Mouse (Mus musculus) kidney, adult 9 months (tissue): ENCODE results near the gene Zfp653.
"Not testable (repeated sequence)": the region's sequence is repeated elsewhere in the genome, so short reads cannot be mapped to it uniquely, and the experiment has no call there.

Experiments
- DNase-seq: peaks from one replicate; pipeline ENCODE4 v3.0.0; 2022

The Zfp653 gene

DNA sequence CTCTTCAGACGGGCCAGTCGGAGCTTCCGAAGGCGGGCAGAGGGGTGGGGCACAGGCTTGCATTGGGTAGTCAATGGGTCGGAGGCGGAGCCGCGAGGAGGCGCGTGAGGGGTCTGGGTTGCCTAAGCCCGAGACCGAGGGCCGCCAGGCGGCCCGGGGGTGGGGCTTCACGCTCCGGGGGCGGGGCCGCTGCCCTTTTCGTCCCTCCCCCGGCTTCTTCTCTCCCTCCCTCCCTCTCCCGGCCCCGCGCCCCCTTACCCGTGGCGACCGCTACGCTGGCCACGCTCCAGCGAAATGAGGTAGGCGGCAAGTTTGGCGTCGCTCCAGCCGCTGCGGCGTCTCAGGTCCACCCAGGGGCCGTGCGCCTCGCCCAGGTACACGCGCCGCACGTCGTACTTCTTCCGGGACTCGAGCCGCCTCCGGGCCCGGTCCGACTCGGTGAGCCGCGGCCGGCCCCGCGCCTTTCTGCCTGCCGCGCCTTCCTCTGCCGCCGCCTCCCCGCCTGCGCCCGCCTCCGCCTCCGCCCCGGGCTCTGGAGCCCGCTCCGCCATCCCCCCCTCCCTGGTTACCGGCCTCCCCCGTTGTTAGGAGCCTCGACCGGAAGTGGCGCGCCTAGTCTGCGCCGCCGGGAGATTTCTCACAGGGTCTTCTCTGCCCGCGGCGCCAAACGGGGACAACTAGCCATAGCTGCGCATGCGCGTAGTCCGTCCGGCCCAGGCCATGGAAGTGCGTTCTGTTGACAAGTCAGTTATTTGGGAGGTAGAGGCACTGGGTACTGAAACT, at the start of gene Zfp653, which contains the start of gene Gm49318:
TSS of gene Zfp653 (minus strand) at position 586 of the 783 bp plus-strand sequence.
TSS of gene Gm49318 (minus strand) at position 469 of the 783 bp plus-strand sequence.
- peak; percentile 98 for DNase-seq

DNA sequence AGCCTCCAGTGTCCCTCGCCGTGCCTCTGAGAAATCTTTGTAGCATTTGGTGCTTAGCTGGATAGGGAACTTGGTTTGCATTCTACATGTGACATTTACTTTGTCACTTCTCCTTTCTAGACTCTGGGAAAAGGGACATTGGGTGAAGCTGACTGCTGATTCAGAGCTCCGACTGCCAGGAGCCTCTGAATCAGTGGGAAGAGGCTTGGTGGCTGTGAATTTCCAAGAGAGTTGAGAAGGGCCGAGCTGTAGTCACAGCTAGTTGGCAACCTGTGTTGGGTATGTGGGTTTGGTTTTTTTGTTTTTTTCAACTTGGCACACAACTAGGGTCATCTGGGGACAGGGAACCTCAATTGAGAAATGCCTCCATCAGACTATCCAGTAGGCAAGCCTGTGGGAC, 48.4 kb upstream of the Zfp653 start:
- DNase-seq: no peak

DNA sequence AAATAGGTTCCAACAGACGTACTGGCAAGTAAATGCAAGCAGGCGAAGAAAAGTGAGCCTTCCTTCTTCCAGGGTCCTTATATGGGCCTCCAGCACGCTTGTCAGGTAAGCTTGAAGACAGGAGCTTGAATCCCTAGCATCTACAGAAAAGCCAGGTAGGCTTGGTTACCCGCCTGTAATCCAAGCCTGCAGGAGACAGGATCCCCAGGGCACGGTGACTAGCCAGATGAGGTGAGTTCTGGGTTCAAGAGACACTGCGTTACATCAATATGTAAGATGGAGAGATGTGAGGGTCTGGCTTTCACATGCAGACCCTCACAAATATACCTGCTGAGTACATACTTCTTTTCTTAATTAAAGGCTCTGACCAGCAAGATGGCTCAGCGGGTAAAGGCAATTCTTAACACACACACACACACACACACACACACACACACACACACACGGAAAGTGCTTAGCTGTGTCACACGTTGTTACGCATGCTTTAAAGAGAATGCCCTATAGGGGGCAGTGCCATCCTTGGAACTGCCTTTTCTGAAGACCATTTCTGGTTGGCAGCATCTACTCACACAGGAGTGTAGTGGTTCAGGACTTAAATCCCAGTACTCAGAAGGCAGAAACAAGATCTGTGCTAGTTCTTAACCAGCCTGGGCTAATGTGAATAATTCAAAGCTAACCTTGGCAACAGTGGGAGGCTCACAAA, 46.7 kb upstream of the Zfp653 start:
- peak; percentile 72 for DNase-seq

GRCm38 (mm10) chr9:22116740-22117426, 45.7 kb upstream of the Zfp653 start, which contains the start of gene Elof1:
Gene Elof1, minus strand, starts transcription at chr9:22117172.
- peak; percentile 98 for DNase-seq

DNA sequence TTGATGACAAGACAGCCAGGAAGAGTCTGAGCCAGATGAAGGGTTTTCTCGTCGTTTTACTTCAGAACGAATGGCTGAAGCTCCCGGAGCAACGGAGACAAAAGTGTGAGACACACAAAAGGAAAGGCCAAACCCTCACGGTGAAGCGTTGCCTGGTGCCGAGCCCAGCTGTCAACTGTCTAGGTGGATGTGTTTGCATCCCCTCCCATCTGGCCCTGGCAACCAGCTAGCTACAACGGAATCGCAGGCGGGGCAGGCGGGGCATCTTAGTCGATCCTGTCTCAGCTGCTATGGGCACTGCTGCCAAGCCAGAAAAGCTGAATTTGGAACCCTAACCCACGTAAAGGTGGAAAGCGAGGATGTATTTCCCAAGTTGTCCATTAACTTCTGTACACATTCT, 44.9 kb upstream of the Zfp653 start:
- no peak for DNase-seq

GRCm38 (mm10) chr9:22115635-22116034, 44.5 kb upstream of the Zfp653 start:
- no peak for DNase-seq

DNA sequence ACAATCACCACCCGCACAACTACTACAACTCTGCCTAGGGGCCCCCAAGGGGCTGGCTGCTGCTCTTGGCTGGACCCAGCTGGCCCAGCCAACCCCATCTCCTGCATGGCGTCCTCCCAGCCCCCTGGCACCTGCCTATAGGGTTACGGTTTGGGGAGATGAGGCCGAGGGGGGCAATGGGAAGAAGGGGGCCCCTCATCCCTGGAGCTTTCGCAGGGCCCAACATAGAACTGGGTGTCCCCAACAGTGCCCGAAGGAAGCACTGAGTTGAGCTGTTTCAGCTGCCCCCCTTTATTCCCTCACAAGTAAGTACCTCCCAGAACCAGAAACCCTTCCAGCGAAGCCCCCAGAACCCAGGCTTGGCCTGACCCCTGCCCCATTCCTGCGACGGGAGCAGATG, 37.0 kb upstream of the Zfp653 start:
- no peak for DNase-seq

- no peak for DNase-seq
Measured at GRCm38 (mm10) chr9:22099922-22100321, 28.7 kb upstream of the Zfp653 start.

DNA sequence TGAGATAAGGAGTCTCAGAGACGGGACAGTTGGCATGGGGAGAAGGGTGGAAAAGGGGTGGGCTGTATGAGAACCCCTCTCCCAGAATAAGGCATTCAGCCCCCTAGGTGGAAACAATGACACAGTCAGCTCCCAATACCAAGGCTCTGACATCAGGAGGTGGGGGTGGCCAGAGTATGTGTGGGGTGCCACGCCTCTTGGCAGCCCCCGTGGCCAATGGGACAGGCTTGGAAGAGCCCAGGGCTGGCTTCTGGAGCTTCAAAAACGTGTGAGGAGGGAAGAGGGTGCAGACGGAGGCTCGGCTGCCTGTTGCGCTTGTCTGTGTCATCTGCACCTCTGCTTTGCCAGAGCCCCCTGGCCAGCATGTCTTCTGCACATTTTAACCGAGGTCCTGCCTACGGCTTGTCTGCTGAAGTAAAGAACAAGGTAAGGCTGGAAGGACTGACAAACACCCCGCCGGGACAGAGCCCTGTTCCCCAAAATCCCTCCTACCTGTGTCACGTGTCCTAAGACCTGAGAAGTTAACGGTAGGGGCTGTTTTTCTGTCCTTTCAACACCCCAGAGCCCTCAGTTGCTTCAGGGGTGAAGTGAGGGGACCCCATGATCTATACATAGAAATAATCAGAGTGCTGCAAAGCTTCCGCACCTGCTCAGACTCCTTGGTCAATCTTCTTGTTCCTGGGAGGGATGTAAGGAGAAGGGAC, 28.0 kb upstream of the Zfp653 start, which contains the start of gene Cnn1:
TSS of gene Cnn1 (plus strand) at position 224 of the 704 bp plus-strand sequence.
- DNase-seq: no peak

DNA sequence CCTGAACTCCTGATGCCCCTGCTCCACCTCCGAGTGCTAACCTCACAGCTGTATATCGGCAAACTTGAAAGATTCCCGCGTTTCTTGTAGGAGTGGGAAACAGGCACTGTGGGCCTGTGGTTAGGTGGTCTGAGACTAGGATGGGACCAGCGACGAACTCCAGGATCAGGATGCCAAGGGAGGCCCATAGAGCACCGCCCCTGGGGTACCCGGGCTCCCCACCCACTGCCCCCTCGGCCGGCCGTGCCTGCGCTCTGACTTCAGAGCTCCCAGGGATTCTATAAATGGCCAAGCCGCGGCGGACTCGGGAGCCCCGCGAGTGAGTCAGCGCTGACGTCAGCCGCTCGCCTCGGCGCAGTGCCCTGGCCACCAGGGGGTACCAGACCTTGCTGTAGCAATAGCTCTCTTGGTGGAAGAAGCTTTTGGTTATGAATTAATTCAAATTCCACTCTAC, 24.7 kb upstream of the Zfp653 start:
- DNase-seq: peak; percentile 83

GRCm38 (mm10) chr9:22092746-22093145, 21.6 kb upstream of the Zfp653 start:
- no peak for DNase-seq

DNA sequence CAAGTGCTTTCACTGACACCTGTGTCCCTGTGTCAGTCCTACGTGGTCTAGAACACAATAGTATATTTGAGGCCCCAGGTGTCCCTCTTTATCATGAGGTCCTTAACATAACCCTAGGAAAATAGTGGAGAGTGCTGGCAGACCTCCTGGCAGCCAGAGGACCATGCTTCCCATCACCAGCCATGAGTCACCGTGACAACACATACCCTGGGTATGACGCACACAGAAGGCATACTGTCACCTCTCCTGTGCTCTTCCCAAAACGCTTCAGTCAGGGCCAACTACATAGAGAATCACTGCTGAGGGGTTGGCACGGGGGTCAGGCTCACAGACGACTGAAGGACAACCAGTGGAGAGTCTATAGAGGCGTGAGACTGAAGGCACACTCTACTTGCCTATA, 18.8 kb upstream of the Zfp653 start:
- no peak for DNase-seq

GRCm38 (mm10) chr9:22089281-22089680, 18.1 kb upstream of the Zfp653 start:
- DNase-seq: no peak

DNA sequence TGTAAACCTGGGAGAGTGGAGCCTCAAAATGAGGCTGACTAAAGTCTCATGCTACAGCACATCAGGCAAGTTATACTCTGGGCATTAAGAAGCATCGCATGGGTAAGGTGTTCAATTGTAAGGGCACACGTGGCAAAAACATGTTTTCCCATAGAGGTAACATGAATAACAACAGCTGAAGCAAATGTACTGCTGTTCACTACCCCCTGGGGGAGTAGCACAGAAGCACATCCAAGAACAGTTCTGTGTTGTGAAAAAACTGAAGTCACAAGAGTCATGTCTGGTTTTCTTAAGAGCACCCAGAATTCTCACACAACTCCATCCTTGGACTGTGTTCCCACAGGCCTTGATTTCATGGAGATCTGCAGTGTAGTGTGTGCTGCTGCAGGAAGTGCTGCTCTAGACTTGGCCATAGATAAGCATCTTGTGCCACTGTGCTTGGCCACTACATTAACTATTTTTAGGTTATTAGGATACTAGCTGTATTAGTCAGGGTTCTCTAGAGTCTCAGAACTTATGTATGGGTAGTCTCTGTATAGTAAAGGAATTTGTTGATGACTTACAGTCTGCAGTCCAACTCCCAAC, 15.9 kb upstream of the Zfp653 start:
- no peak for DNase-seq

DNA sequence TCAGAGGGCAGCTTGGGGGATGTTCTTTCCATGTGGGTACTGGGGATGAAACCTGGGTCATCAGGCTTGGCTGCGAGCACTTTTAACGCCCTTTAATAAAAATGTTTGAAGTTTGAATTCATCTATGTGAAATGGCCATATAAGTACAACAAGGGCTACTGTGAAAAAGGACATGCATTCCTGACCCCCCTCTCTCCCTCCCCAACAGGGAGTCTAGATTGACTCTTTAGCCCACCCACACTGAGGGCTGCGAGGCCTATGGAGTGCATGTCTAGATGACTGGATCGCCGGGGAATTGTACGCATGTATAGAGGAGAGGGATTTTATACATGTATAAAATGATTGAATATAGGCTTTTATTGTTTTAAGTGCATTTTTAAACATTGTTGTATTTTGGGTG, 14.8 kb upstream of the Zfp653 start:
- DNase-seq: no peak

DNA sequence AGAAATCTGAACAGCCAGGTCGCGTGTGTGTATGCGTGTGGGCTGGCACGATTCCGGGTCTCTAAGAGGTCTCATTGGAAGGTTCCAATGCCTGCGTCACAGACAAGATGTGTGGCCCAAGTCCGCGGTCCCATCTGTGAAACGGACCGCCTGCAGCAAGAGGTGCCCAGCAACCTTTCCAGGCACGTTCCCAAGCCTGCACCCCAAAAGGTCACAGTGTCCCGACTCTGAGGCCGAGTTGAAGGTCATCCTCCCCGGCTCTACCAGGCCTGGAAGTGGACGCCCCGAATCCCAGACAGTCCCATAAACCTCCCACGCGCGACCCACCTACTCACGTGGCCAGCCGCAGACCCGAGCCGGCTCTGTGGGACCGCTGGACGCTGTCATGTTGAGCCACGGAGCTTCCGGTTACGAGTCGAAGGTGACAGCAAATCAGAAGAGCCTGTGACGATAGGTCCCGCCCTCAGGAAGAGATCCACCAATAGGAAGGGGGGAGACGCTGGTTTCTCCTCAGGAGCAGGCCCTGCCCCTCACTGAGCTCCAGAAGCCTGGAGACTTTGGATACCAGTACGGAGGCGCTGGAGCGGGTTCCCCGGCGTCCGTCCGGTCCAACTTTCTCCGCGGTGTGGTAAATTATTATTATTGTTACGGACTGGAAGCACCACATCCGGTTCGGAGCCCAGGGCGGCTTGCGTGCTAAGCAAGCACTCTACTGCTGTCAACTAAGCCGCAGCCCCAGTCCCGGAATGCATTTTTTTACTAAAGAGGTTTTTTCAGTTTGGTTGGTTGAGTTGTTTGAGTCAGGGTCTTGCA, 14.1 kb upstream of the Zfp653 start, which contains the start of gene Ecsit:
TSS of gene Ecsit (minus strand) at position 417 of the 813 bp plus-strand sequence.
- DNase-seq: peak; percentile 98

DNA sequence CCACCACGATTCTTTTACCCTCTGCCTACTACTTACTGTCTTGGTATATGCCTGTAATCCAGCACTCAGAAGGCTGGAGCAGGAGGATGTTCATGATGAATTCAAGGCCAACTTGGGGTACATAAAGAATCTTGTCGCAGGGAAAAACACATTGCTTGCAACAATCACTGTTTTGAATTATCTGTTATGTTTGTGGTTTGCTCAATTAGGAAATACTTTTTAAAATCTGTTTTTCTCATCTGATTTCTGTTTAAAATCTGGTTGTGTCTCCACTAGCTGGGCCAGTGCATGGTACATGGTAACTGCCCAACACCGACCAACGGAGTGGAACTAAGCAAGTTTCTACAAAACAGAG, 13.5 kb upstream of the Zfp653 start:
- no peak for DNase-seq

- DNase-seq: no peak
Measured at GRCm38 (mm10) chr9:22076223-22076622, 5.0 kb upstream of the Zfp653 start.

DNA sequence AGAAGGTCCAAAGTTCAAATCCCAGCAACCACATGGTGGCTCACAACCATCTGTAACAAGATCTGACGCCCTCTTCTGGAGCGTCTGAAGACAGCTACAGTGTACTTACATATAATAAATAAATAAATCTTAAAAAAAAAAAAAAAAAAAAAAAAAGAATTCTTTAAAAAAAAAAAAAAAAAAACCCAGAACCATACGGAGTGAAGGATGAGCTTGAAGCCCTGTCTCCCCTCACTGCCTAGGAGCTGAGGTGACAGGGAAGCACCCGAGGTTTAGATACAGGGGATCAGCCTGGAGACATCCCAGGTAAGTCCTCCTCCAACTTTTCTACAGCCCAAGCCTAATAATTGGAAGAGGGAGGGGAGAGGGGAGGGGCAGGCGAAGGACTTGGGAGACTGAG, 4.6 kb upstream of the Zfp653 start:
- DNase-seq: not testable (repeated sequence)

GRCm38 (mm10) chr9:22072276-22072675, 1.1 kb upstream of the Zfp653 start:
- no peak for DNase-seq

GRCm38 (mm10) chr9:22069881-22070553, 1.2 kb downstream of the Zfp653 start:
- DNase-seq: no peak
